Mouse (Mus musculus) small intestine, adult 2 months (tissue): ENCODE measurements around the gene Cd52. TPM values are rescaled to one million over a fixed set of nuclear protein-coding genes. Genes with fewer than 3 reads are reported as not detected.

ENCODE experiments used
- H3K27ac ChIP-seq: fragments of 200-500 bp; 2 replicates; pipeline ENCODE4 v1.5.1; 2012; ENCODE audit warnings: low read depth, low read length, control low read depth, inconsistent platforms; ENCODE audit not compliant: insufficient read depth
- H3K27me3 ChIP-seq: fragments of 200-500 bp; 2 replicates; pipeline ENCODE4 v1.6.1; 2012; ENCODE audit warnings: mild to moderate bottlenecking, moderate library complexity, low read length, inconsistent platforms; ENCODE audit not compliant: control insufficient read depth, insufficient read depth
- H3K36me3 ChIP-seq: fragments of 200-500 bp; 2 replicates; pipeline ENCODE4 v1.6.1; 2012; ENCODE audit warnings: mild to moderate bottlenecking, low read length, control low read depth, inconsistent platforms; ENCODE audit not compliant: control insufficient read depth, insufficient read depth
- H3K4me1 ChIP-seq: fragments of 200-500 bp; 2 replicates; pipeline ENCODE4 v1.6.1; 2012; ENCODE audit warnings: low read length, inconsistent platforms, mixed read lengths; ENCODE audit not compliant: control insufficient read depth, insufficient read depth, insufficient read length
- H3K4me3 ChIP-seq: fragments of 200-500 bp; 2 replicates; pipeline ENCODE4 v1.5.1; 2012; ENCODE audit warnings: low read depth, mild to moderate bottlenecking, control low read depth, inconsistent platforms, low read length, moderate library complexity
- CTCF ChIP-seq: fragments of 200-500 bp; IDR thresholded peaks from 2 replicates; pipeline ENCODE4 v1.5.1; 2012; ENCODE audit warnings: low read depth, mild to moderate bottlenecking, control low read depth, inconsistent platforms, low read length, moderate library complexity, mixed read lengths; ENCODE audit not compliant: insufficient replicate concordance, insufficient read length; ENCODE audit errors: extremely low read depth
- POLR2A ChIP-seq: fragments of 200-500 bp; IDR thresholded peaks from 2 replicates; pipeline ENCODE4 v1.6.1; 2012; ENCODE audit warnings: low read depth, mild to moderate bottlenecking, control low read depth, inconsistent platforms, low read length, moderate library complexity
- WGBS: fragments of 180-500 bp; shearing (Covaris S2); methylation state at CpG from one replicate; pipeline ENCODE4 v1.1.7; 2018; 5-methylcytosine and 5-hydroxymethylcytosine counted together
- polyA plus RNA-seq: library from polyadenylated mRNA; depleted of rRNA; stranded (reverse); fragments of >200 nt; gene quantifications from 2 replicates; pipeline ENCODE4 v1.2.3, GENCODE M21; 2012

Cd52 gene
- polyA plus RNA-seq, 1 experiment: 35.1 TPM

DNA sequence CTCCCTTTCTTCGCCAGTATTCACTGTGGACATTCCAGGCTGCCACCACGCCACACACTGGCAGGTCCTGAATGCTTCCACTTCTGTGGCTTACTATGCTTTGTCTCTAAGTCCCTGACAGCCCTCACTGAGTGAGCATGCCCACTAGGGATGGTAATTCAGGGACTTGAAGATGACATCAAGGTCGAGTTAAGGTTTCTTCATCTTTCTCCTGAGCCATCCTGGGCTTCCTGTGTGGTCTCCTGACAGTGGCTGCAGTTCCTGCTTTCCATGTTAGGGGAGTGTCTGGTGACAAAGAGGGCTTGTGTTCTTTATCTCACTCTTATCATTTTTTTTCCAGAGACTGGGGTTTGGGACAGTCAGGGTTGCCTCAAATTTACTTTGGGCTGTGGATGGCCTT, 15.8 kb upstream of the Cd52 start:
- TF ChIP-seq CTCF (no peak), POLR2A (no peak)
- Histone ChIP-seq H3K4me1 (peaks cover 5% of the 10 kb centered on the region), H3K36me3 (no peaks in the 10 kb centered on the region), H3K4me3 (no peak overlapping the region), H3K27ac (no peak overlapping the region), H3K27me3 (no peaks in the 10 kb centered on the region)
- WGBS: 57% methylated on average over 3 of the region's 3 CpGs

DNA sequence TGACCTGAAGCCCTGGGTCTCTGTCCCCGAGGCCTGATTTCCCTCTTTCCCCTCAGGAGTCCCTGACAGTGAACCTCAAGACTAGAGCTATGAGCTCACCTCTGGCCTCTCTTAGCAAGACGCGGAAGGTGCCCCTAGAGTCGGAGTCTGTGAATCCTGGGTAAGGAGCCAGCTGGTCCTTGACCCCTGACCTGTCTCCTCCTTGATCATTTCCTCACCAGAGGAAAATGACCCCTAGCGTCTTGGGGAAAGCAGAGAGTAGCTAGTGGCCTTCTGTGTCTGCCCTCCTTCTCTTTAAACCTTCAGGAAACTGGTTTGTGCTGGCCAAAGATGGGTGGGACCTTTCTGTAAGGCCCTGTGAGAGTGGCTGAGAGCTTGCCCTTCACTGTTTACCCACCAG, 13.3 kb upstream of the Cd52 start:
- no peak overlapping the region for H3K27ac ChIP-seq
- H3K4me1 ChIP-seq: no peaks in the 10 kb centered on the region; the same call in 1 of the 2 replicates
- no peak overlapping the region for H3K4me3 ChIP-seq
- 76% methylated on average over 5 of the region's 5 CpGs for WGBS
- no peaks in the 10 kb centered on the region for H3K36me3 ChIP-seq
- TF ChIP-seq POLR2A: no peak
- TF ChIP-seq CTCF: no peak
- no peaks in the 10 kb centered on the region for H3K27me3 ChIP-seq

DNA sequence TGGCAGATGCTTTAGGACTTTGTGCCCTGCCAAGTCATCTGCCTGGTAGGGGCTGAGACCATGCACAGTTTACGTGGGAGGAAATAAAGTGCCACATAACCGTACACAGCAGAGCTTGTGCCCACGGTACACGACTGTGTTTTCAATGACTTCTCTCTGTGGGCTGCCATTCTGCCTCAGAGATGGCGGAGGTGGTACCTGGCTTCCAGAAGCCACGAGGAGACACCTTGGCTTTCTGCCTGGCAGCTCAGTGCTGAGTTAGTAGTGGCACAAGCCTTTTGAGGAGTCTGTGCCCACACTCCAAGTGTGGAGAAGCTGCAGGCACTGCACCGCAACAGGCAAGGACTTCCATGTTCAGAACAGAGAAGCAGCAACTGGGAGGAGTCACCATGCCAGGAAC, 12.8 kb upstream of the Cd52 start:
- TF ChIP-seq CTCF (no peak), POLR2A (no peak)
- Histone ChIP-seq H3K4me1 (peaks cover 1% of the 10 kb centered on the region), H3K36me3 (no peaks in the 10 kb centered on the region), H3K27me3 (no peaks in the 10 kb centered on the region), H3K4me3 (no peak overlapping the region), H3K27ac (no peak overlapping the region)
- 79% methylated on average over 7 of the region's 7 CpGs for WGBS

DNA sequence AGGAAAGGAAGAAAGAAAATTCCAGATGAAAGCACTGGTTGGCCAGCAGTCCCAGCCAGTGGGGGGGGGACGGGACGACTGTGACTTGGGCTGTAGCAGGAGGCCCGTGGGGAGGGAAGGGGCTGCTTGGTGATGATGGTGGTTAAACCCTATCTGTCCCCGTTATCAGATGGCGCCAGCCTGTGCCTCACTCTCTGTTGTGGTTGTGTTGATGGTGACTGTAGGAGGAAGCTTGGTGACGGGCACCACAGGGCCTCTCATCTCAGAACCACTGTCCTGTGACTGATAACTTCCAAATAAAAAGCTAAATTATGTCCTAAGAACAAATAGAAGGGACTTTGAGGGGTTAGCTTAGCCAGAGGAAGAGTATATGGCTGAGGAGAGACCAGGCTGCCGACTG, 11.2 kb upstream of the Cd52 start:
- Histone ChIP-seq H3K4me3 (no peak overlapping the region), H3K27me3 (no peaks in the 10 kb centered on the region), H3K4me1 (peaks cover 3% of the 10 kb centered on the region), H3K27ac (no peak overlapping the region), H3K36me3 (no peaks in the 10 kb centered on the region)
- 65% methylated on average over 7 of the region's 7 CpGs for WGBS
- no peak for TF ChIP-seq POLR2A
- TF ChIP-seq CTCF: no peak

DNA sequence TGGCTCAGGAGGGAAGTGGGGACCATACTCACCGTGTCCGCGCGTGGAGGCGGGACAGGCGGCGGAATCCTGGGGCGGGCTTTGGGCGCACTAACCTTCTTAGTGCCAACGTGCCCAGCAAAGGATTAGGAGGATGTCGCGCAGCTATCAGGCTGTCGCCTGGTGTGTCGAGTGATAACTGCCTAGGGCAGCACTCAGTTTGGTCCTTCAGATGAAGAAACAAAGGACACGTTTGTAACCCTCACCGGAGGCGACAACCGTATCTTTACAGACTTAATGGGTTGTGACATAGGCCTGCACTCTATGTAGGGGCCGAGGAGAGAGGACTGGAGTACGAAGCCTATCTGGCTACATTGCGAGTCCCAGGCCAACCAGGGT, 7.8 kb upstream of the Cd52 start:
- WGBS: 9% methylated on average over 21 of the region's 21 CpGs
- peak overlapping the region; percentile 83 for H3K4me3 ChIP-seq
- no peak overlapping the region for H3K27ac ChIP-seq
- peaks cover 3% of the 10 kb centered on the region; the same call in 1 of the 2 replicates for H3K4me1 ChIP-seq
- TF ChIP-seq POLR2A (no peak), CTCF (no peak)
- H3K36me3 ChIP-seq: no peaks in the 10 kb centered on the region
- H3K27me3 ChIP-seq: no peaks in the 10 kb centered on the region

DNA sequence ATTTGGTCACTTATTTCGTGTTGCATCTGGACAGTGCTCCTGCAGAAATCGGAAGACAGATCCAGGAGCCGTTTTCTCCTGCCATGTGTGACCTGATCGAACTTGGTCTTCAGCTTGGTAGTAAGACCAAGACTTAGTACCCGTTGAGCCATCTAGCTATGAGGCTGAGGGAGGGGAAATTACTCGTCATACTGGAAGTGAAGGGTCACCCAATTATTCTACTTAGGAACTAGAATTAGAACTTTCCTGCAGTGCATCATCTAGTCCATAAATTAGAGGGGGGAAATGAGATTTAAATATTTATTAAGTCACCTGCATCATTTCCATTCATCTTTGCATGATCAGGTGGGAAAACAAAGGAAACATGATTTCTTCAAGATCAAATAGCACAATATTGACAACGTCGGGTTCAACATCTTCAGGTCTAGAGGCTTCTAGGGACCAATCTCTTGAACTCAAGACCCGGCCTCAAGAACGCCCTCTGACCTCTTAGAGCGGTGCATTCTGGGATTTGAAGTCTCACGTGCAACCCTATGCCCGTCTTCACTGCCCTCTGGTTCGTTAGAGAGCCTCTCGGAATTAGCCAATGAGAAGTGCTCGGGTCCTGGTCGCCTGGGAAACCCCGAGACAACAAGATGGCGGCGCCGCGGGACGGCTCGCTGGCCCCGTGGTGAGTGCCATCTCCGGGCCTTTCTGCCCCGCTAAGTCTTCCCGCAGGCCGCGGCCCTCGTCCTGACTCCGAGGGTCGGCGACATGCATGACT, 7.3 kb upstream of the Cd52 start, which contains the start of gene Ubxn11:
Gene Ubxn11, plus strand, starts transcription at position 592 of the 763 bp plus-strand sequence.
- no peaks in the 10 kb centered on the region for H3K36me3 ChIP-seq
- 17% methylated on average over 34 of the region's 34 CpGs for WGBS
- TF ChIP-seq CTCF (no peak), POLR2A (no peak)
- H3K4me1 ChIP-seq: peaks cover 5% of the 10 kb centered on the region; the same call in 1 of the 2 replicates
- H3K27ac ChIP-seq: no peak within 1 kb of the TSS
- peak within 1 kb of the TSS; percentile 83 for H3K4me3 ChIP-seq
- H3K27me3 ChIP-seq: no peaks in the 10 kb centered on the region

DNA sequence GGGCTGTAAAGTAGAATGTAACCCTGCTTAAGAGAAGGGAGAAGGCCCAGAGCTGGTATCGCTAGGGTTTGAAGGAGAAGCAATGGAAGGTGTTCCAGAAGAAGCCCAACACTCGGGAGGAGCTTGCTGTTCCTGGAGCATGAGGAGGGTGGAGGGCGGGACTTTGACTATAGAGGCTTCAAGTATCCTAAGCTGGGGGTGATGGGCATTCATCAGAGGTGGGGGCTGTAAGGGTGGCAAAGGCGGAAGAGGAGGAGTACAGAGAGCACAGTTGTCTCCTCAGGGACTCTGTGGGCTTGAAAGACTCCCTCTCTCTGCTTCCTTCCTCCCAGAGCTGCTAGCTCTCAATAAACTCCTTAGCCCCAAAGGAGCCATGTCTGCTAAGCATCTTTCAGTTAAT, 5.4 kb upstream of the Cd52 start:
- Histone ChIP-seq H3K4me3 (no peak overlapping the region), H3K27ac (no peak overlapping the region), H3K4me1 (peaks cover 6% of the 10 kb centered on the region; the same call in 1 of the 2 replicates), H3K36me3 (no peaks in the 10 kb centered on the region), H3K27me3 (no peaks in the 10 kb centered on the region)
- TF ChIP-seq POLR2A: no peak
- no peak for TF ChIP-seq CTCF
- WGBS: 80% methylated on average over 4 of the region's 4 CpGs
